Mouse (Mus musculus): ENCODE data around the gene Slc51b. TPM values are rescaled to one million over a fixed set of nuclear protein-coding genes. Genes with fewer than 3 reads are reported as not detected.

The Slc51b gene
- total RNA-seq, 2 experiments from 2014 or later: not detected

DNA sequence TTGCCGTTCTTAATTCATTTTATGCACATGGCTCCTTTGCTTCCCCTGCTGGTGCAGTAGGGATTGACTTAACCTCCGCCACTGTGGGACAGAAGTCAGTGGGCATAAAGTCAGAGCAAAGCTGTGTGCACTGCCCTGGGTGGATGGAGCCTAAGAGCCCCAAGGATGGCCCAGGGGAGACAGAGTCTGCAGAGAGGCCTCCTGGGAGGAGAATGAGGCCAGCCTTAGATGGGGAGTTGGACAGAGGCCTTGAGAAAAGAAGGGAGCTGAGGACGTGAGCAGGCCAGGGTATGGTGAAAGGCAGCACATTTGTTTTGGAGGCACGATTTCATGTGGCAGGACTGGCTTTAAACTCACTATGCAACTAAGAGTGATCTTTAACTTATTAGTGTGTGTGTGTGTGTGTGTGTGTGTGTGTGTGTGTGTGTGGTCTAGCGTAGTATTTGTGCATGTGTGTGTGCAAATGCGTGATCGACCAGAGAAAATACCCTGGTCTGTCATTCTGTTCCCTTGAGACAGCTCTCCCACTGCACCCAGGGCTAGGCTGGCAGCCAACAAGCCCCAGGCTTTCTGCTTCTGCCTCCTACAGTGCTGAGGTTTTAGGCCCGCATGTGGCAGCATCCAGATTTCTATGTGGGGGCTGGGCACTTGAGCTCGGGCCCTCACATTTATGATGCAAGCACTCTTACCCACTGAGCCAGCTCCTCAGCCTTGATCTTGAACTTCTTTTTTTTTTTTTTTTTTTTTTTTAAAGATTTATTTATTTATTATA is 47.4 kb downstream of the Slc51b start:
- ATAC-seq (replicated peaks; ENCODE audit: low FRiP score, poor library complexity, severe bottlenecking): no peak

DNA sequence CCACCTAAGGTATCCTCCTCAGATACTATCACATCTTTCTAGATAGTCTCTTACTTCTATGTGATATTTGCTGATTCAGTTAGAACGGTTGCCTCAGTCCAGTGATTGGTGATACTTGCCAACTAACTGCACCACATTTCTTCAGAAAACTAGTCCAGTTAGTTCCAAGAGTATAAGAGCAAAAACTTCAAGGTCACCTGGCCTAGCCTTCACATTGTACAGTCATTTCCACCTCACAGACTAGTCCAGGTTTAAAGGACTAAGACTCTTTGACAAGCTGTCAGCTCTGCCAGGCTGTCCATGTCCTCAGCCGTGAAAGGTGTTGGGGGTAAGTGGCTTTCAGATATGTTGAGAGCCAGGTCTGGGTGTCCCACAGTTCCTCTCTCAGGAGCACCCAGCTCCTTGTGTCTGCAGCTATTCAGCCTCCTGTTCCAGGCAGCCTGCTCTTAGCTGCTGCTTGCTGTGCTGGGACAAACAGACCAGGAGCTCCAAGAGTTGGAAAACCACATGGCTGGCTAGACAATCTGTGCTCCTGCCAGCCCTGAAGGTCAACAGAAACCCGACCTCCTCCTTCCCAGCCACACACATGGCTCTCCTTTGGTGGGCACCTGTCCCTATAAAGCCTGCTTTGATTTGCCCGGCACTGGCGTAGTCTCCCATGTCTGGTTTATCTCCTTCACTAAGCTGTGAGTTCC is 48.1 kb downstream of the Slc51b start:
- ATAC-seq (replicated peaks; ENCODE audit: low FRiP score, poor library complexity, severe bottlenecking): no peak

DNA sequence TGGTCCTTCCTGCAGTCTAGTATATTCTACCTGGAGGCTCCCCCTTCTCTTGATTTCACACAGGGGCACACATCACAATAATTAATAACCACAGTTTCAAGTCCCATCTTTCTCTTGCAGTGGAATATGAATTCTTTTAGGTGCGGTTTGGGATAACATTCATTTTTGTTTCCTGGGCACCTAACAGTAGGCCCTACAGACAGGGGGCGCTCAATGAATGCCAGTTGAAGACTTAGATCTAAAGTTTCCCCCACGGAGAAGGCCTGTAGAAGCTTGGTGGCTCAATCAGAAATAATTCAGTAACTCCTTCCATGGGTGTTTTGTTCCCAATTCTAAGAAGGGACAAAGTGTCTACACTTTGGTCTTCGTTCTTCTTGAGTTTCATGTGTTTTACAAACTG is 50.3 kb downstream of the Slc51b start:
- no peak for ATAC-seq (replicated peaks; ENCODE audit: low FRiP score, poor library complexity, severe bottlenecking)

DNA sequence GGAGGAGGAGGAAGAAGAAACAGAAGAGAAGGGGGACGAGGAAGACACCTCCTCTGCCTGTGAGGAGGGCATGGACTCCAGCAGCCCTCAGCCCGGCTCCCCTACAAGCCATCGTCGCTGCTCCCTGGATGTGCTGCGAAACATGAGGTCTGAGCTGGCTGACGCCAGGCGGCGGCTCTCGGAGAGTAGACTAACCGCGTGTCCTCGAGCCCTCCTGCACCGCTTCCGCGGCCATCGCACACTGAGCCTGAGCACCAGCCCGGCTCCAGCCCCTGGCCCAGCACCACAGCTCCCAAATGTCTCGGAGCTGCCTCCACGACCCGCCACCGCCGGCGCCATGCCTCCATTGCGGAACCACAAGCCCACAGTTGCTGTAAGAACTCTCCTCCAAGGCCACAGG is 51.0 kb downstream of the Slc51b start:
- no peak for ATAC-seq (replicated peaks; ENCODE audit: low FRiP score, poor library complexity, severe bottlenecking)

DNA sequence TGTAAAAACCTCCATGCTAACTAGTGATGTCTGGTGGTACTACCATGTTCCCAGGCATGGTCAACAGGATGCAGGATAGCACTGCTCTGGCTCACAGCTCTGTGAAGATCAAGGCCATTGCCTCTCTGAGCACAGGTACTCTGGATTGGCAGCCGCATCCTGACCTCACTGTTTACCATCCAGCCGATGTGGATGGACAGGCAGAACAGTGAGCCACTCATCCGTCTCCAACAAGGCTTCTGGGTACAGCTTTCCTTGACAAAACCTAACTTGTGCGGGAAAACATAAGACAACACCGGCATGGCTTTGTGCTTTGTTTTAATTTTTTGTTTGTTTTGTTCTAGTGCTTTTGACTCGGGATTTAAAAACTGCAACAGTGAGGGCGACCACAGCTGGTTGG is 57.0 kb downstream of the Slc51b start:
- no peak for ATAC-seq (replicated peaks; ENCODE audit: low FRiP score, poor library complexity, severe bottlenecking)

DNA sequence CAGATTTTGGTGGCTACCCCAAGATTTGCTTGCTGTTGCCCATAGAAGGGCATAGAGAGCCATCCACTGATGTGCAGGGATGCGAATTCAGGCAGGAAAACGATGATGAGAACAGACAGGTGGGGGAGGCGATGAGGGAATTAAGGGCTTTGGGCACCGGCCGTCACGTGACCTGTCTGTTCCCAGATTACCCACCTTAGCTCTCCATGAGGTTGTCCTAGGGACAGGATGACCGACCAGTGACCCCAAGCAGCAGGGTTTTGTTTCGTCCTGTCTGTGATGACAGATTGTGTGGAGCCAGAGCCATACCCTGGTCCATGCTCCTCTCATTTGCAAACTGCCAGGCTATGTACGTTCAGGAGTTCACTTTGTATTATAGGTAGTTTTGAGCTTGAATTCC is 59.1 kb downstream of the Slc51b start:
- no peak for ATAC-seq (replicated peaks; ENCODE audit: low FRiP score, poor library complexity, severe bottlenecking)

Other genes with a start within 250 kb of the Slc51b start
- gene Parp16, start 227.6 kb downstream of the Slc51b start, total RNA-seq (2015; ENCODE audit: low replicate concordance): 10.2 and 13.2 TPM in 2 replicates
- 14.5 and 15.3 TPM in 2 replicates for gene Parp16, start 227.6 kb downstream of the Slc51b start, total RNA-seq (2017; ENCODE audit: low replicate concordance)
- gene Cilp, start 157.8 kb downstream of the Slc51b start, total RNA-seq (2015; ENCODE audit: low replicate concordance): not detected in 2 replicates
- not detected in 2 replicates for gene Cilp, start 157.8 kb downstream of the Slc51b start, total RNA-seq (2017; ENCODE audit: low replicate concordance)
- gene Clpx, start 128.7 kb downstream of the Slc51b start, total RNA-seq (2015; ENCODE audit: low replicate concordance): 16.3 and 20.8 TPM in 2 replicates
- gene Clpx, start 128.7 kb downstream of the Slc51b start, total RNA-seq (2017; ENCODE audit: low replicate concordance): 34.5 and 43.6 TPM in 2 replicates
- gene Pdcd7, start 76.9 kb downstream of the Slc51b start, total RNA-seq (2015; ENCODE audit: low replicate concordance): 2.7 and 5.4 TPM in 2 replicates
- 8.8 and 10.5 TPM in 2 replicates for gene Pdcd7, start 76.9 kb downstream of the Slc51b start, total RNA-seq (2017; ENCODE audit: low replicate concordance)
- gene Ubap1l, start 61.9 kb downstream of the Slc51b start, total RNA-seq (2015; ENCODE audit: low replicate concordance): not detected in 2 replicates
- not detected in 2 replicates for gene Ubap1l, start 61.9 kb downstream of the Slc51b start, total RNA-seq (2017; ENCODE audit: low replicate concordance)
- gene Kbtbd13, start 31.3 kb downstream of the Slc51b start, total RNA-seq (2015; ENCODE audit: low replicate concordance): not detected in 2 replicates
- not detected in 2 replicates for gene Kbtbd13, start 31.3 kb downstream of the Slc51b start, total RNA-seq (2017; ENCODE audit: low replicate concordance)
- not detected in 2 replicates for gene Rasl12, start 24.4 kb downstream of the Slc51b start, total RNA-seq (2015; ENCODE audit: low replicate concordance)
- 0.14 TPM in 1 of 2 replicates, not detected in the other for gene Rasl12, start 24.4 kb downstream of the Slc51b start, total RNA-seq (2017; ENCODE audit: low replicate concordance)
- 2.1 and 4.8 TPM in 2 replicates for gene Mtfmt, start 12.8 kb upstream of the Slc51b start, total RNA-seq (2015; ENCODE audit: low replicate concordance)
- 1.2 and 2.5 TPM in 2 replicates for gene Mtfmt, start 12.8 kb upstream of the Slc51b start, total RNA-seq (2017; ENCODE audit: low replicate concordance)
- 12.5 and 12.7 TPM in 2 replicates for gene Spg21, start 38.0 kb upstream of the Slc51b start, total RNA-seq (2015; ENCODE audit: low replicate concordance)
- gene Spg21, start 38.0 kb upstream of the Slc51b start, total RNA-seq (2017; ENCODE audit: low replicate concordance): 10.2 and 14.9 TPM in 2 replicates
- gene Ankdd1a, start 97.2 kb upstream of the Slc51b start, total RNA-seq (2015; ENCODE audit: low replicate concordance): not detected in 2 replicates
- not detected in 2 replicates for gene Ankdd1a, start 97.2 kb upstream of the Slc51b start, total RNA-seq (2017; ENCODE audit: low replicate concordance)
- gene Plekho2, start 157.1 kb upstream of the Slc51b start, total RNA-seq (2015; ENCODE audit: low replicate concordance): 22.3 and 23.4 TPM in 2 replicates
- gene Plekho2, start 157.1 kb upstream of the Slc51b start, total RNA-seq (2017; ENCODE audit: low replicate concordance): 25.3 and 39.0 TPM in 2 replicates
- 2.9 and 6.9 TPM in 2 replicates for gene Pif1, start 164.2 kb upstream of the Slc51b start, total RNA-seq (2015; ENCODE audit: low replicate concordance)
- 6.5 and 19.7 TPM in 2 replicates for gene Pif1, start 164.2 kb upstream of the Slc51b start, total RNA-seq (2017; ENCODE audit: low replicate concordance)
- gene Rbpms2, start 206.7 kb upstream of the Slc51b start, total RNA-seq (2015; ENCODE audit: low replicate concordance): 0.84 TPM in 1 of 2 replicates, not detected in the other
- 0.17 TPM in 1 of 2 replicates, not detected in the other for gene Rbpms2, start 206.7 kb upstream of the Slc51b start, total RNA-seq (2017; ENCODE audit: low replicate concordance)
- 8.3 and 9.0 TPM in 2 replicates for gene Oaz2, start 245.0 kb upstream of the Slc51b start, total RNA-seq (2015; ENCODE audit: low replicate concordance)
- gene Oaz2, start 245.0 kb upstream of the Slc51b start, total RNA-seq (2017; ENCODE audit: low replicate concordance): 16.3 and 17.7 TPM in 2 replicates

All from erythroblast, adult 5-6 weeks (primary cell).